Mouse (Mus musculus): ENCODE results near the gene Car4. TPM values are rescaled to one million over a fixed set of nuclear protein-coding genes. Genes with fewer than 3 reads are reported as not detected.

The Car4 gene
- polyA plus RNA-seq, 1 experiment = 3.7 TPM

DNA sequence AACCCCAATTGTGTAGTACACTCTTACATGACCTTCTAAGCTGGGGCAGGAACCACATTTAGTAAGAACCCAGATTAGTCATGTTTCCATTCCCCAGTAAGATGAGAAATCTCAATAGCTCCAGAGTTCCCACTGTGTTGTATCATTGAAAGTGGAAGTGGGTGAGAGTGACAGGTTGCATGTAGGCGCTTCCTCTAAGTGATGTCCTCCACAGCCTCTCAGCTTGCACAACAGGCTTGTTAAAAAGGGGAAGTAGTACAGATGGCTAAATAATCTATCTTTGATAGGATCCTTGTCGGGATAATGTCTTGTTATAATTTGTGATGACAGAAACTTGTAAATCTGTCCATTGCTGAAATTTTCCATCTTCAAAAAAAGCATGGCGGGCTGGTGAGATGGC lies 46.0 kb downstream of the Car4 start:
- no peak for DNase-seq
- 74% methylated on average over 3 of the region's 3 CpGs for WGBS
- TF ChIP-seq CTCF (IDR thresholded peaks at IDR 0.05; ENCODE audit: borderline replicate concordance, control insufficient read depth, extremely low read depth, insufficient read depth, low read length, poor library complexity) (no peak), POLR2A (IDR thresholded peaks at IDR 0.05; ENCODE audit: control insufficient read depth, extremely low read depth, insufficient read depth, low read length, poor library complexity) (no peak)
- no peak overlapping the region for H3K27ac ChIP-seq (ENCODE audit: control insufficient read depth, insufficient read depth, low read length)
- H3K4me3 ChIP-seq (ENCODE audit: control insufficient read depth, insufficient read depth, low read length) = no peak overlapping the region
- no peaks in the 10 kb centered on the region for H3K4me1 ChIP-seq (replicated peaks; ENCODE audit: control insufficient read depth, insufficient read depth, low read length)
- H3K36me3 ChIP-seq (ENCODE audit: control insufficient read depth, insufficient read depth, low read length) = peaks cover 13% of the 10 kb centered on the region
- no peaks in the 10 kb centered on the region for H3K27me3 ChIP-seq (ENCODE audit: control insufficient read depth, insufficient read depth, low read length)

- no peak for DNase-seq
- Histone ChIP-seq H3K36me3 (ENCODE audit: control insufficient read depth, insufficient read depth, low read length) (no peaks in the 10 kb centered on the region; the same call in 1 of the 2 replicates), H3K27ac (ENCODE audit: control insufficient read depth, insufficient read depth, low read length) (no peak overlapping the region), H3K4me1 (replicated peaks; ENCODE audit: control insufficient read depth, insufficient read depth, low read length) (no peaks in the 10 kb centered on the region), H3K27me3 (ENCODE audit: control insufficient read depth, insufficient read depth, low read length) (no peaks in the 10 kb centered on the region), H3K4me3 (ENCODE audit: control insufficient read depth, insufficient read depth, low read length) (no peak overlapping the region)
- TF ChIP-seq CTCF (IDR thresholded peaks at IDR 0.05; ENCODE audit: borderline replicate concordance, control insufficient read depth, extremely low read depth, insufficient read depth, low read length, poor library complexity) = no peak
- TF ChIP-seq POLR2A (IDR thresholded peaks at IDR 0.05; ENCODE audit: control insufficient read depth, extremely low read depth, insufficient read depth, low read length, poor library complexity) = no peak
Observed at GRCm38 (mm10) chr11:85013121-85013520, 55.5 kb downstream of the Car4 start.

Other genes starting within 250 kb of the Car4 start
- gene Mrm1, start 138.3 kb upstream of the Car4 start, polyA plus RNA-seq (2012; rRNA removed) = 13.5 and 15.1 TPM in 2 replicates
- gene Dhrs11, start 128.8 kb upstream of the Car4 start, polyA plus RNA-seq (2012; rRNA removed) = 19.0 and 26.4 TPM in 2 replicates
- 44.6 and 48.6 TPM in 2 replicates for gene Ggnbp2, start 87.0 kb upstream of the Car4 start, polyA plus RNA-seq (2012; rRNA removed)
- gene Myo19, start 77.6 kb upstream of the Car4 start, polyA plus RNA-seq (2012; rRNA removed) = 14.0 and 14.5 TPM in 2 replicates
- gene Pigw, start 77.5 kb upstream of the Car4 start, polyA plus RNA-seq (2012; rRNA removed) = 2.5 and 3.7 TPM in 2 replicates
- 15.4 and 17.4 TPM in 2 replicates for gene Znhit3, start 41.4 kb upstream of the Car4 start, polyA plus RNA-seq (2012; rRNA removed)
- 4.0 and 4.4 TPM in 2 replicates for gene Usp32, start 182.4 kb downstream of the Car4 start, polyA plus RNA-seq (2012; rRNA removed)
- not detected in 2 replicates for gene 1700125H20Rik, start 212.6 kb downstream of the Car4 start, polyA plus RNA-seq (2012; rRNA removed)

Data from thymus, adult 2 months (tissue).